Mouse (Mus musculus): ENCODE data around the gene Gm20538. TPM values are rescaled to one million over a fixed set of nuclear protein-coding genes. Genes with fewer than 3 reads are reported as not detected.

Gene Gm20538
- not detected in 2 replicates for polyA plus RNA-seq (2016; fragmentation: Nextera tagmentation; extraction: Ambion mirVana)

DNA sequence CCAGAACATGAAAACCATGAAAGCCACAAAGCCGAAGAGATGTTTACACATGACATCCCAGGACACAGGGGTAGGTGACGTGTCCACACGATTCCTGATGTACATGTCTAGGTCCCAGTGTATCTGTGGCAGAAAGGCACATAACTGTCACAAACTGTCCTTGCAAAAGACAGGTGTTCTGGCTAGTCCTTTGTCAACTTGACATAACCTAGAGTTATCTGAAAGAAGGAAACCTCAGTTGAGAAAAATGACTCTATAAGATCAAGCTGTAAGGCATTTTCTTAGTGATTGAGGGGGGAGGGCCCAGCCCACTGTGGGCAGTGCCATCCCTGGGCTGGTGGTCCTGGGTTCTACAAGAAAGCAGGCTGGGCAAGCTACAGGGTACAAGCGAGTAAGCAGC, at the start of gene Gm20538:
Gene Gm20538 (minus strand): TSS at position 101 of the 400 bp plus-strand sequence.
- DNase-seq (ENCODE audit: low spot score) = no peak
- Histone ChIP-seq H3K9me3 (replicated peaks) (no peaks in the 10 kb centered on the region), H3K27me3 (ENCODE audit: low read depth, poor library complexity, severe bottlenecking) (no peaks in the 10 kb centered on the region), H3K4me1 (peaks cover 15% of the 10 kb centered on the region), H3K4me3 (0 out of 2 replicates have a peak within 1 kb of the TSS, but pooled peaks have one; percentile 77), H3K36me3 (peaks cover 60% of the 10 kb centered on the region), H3K27ac (no peak within 1 kb of the TSS)
- whole genome bisulfite sequencing = 94% methylated on average over 4 of the region's 4 CpGs

GRCm38 (mm10) chr19:44594180-44594579, 41.5 kb upstream of the Gm20538 start:
- Histone ChIP-seq H3K36me3 (no peaks in the 10 kb centered on the region), H3K27me3 (ENCODE audit: low read depth, poor library complexity, severe bottlenecking) (peaks cover 28% of the 10 kb centered on the region), H3K27ac (no peak overlapping the region), H3K9me3 (replicated peaks) (no peaks in the 10 kb centered on the region), H3K4me1 (peaks cover 11% of the 10 kb centered on the region), H3K4me3 (no peak overlapping the region)
- WGBS = 96% methylated on average over 14 of the region's 14 CpGs
- DNase-seq (ENCODE audit: low spot score) = no peak

DNA sequence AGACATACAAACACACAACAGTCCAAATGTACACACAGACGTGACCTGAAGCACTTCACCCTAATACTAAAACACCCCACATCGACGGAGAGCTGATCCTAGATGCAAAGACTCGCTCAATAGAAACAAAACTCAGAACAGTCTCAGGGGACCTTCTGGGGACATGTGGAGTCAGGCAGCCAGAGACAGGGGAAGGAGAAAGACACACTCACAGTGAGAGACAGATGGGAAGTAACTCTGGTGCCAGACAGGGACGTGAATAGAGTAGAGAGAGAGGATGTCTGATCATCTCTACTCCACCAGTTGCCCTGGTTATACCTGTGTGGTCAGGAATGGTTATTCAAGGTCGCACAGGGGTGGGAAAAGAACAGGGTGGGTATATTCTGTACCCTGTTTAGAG, 39.0 kb upstream of the Gm20538 start:
- Histone ChIP-seq H3K9me3 (replicated peaks) (no peaks in the 10 kb centered on the region), H3K27me3 (ENCODE audit: low read depth, poor library complexity, severe bottlenecking) (peaks cover 41% of the 10 kb centered on the region), H3K36me3 (no peaks in the 10 kb centered on the region), H3K4me3 (no peak overlapping the region), H3K27ac (no peak overlapping the region), H3K4me1 (peaks cover 11% of the 10 kb centered on the region)
- 85% methylated on average over 6 of the region's 6 CpGs for WGBS
- DNase-seq (ENCODE audit: low spot score) = no peak

DNA sequence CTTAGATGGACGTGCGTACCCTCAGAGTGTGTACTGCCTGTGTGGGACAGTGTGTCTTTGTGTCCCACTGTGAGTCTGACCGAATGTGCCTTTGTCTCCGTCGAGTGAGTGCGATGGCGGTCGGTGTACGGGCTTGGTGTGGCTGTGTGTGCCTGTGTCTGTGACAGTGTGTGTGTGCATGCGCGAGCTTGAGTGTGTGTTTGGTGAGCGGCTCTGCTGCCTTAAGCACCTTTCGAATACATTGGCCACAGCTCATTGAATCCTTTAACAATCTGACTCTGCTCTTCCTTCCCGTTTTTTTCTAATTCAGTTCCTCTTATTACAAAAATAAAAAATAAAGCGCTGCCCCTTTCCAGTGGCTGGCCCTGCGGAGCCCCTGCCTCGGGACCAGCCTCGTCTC, 38.4 kb upstream of the Gm20538 start:
- Histone ChIP-seq H3K9me3 (replicated peaks) (no peaks in the 10 kb centered on the region), H3K36me3 (no peaks in the 10 kb centered on the region), H3K4me1 (peaks cover 11% of the 10 kb centered on the region), H3K27me3 (ENCODE audit: low read depth, poor library complexity, severe bottlenecking) (peaks cover 45% of the 10 kb centered on the region), H3K4me3 (no peak overlapping the region), H3K27ac (no peak overlapping the region)
- DNase-seq (ENCODE audit: low spot score) = no peak
- WGBS = 92% methylated on average over 18 of the region's 18 CpGs

- no peaks in the 10 kb centered on the region for H3K36me3 ChIP-seq
- H3K4me3 ChIP-seq = no peak overlapping the region
- no peak overlapping the region for H3K27ac ChIP-seq
- 37% methylated on average over 7 of the region's 7 CpGs for WGBS
- H3K27me3 ChIP-seq (ENCODE audit: low read depth, poor library complexity, severe bottlenecking) = peaks cover 56% of the 10 kb centered on the region
- peaks cover 11% of the 10 kb centered on the region for H3K4me1 ChIP-seq
- no peaks in the 10 kb centered on the region for H3K9me3 ChIP-seq (replicated peaks)
- DNase-seq (ENCODE audit: low spot score) = no peak
Observed at GRCm38 (mm10) chr19:44589591-44590223, 37.1 kb upstream of the Gm20538 start.

DNA sequence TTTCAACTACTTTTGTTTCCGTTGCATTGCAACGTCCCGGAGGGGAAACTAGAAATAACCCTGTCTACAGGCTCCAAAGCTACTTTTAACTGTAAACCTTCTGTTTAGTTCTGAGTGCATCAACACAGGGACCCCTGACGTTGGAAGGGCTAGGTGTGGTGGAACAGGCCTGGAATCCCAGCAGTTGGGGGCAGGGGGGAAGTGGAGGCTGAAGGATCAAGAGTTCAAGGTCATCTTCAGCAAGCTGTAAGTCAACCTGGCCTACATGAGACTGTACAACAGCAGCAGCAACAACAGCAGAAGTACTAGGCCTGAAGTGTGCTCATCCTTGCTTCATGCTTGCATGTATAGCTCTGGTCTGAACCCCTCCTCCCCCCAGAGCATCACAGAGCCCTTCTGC, 35.4 kb upstream of the Gm20538 start:
- no peak overlapping the region for H3K4me3 ChIP-seq
- no peak overlapping the region for H3K27ac ChIP-seq
- WGBS = 41% methylated on average over 4 of the region's 4 CpGs
- no peaks in the 10 kb centered on the region for H3K36me3 ChIP-seq
- peaks cover 11% of the 10 kb centered on the region for H3K4me1 ChIP-seq
- H3K27me3 ChIP-seq (ENCODE audit: low read depth, poor library complexity, severe bottlenecking) = peaks cover 73% of the 10 kb centered on the region
- H3K9me3 ChIP-seq (replicated peaks) = no peaks in the 10 kb centered on the region
- DNase-seq (ENCODE audit: low spot score) = no peak

GRCm38 (mm10) chr19:44582638-44583309, 30.1 kb upstream of the Gm20538 start:
- Histone ChIP-seq H3K27ac (no peak overlapping the region), H3K27me3 (ENCODE audit: low read depth, poor library complexity, severe bottlenecking) (peaks cover 47% of the 10 kb centered on the region), H3K36me3 (no peaks in the 10 kb centered on the region), H3K9me3 (replicated peaks) (no peaks in the 10 kb centered on the region), H3K4me3 (no peak overlapping the region), H3K4me1 (peaks cover 5% of the 10 kb centered on the region)
- 32% methylated on average over 9 of the region's 9 CpGs for WGBS
- peak; percentile 97 for DNase-seq (ENCODE audit: low spot score)

- Histone ChIP-seq H3K4me3 (no peak overlapping the region), H3K27ac (no peak overlapping the region), H3K36me3 (no peaks in the 10 kb centered on the region), H3K9me3 (replicated peaks) (no peaks in the 10 kb centered on the region), H3K27me3 (ENCODE audit: low read depth, poor library complexity, severe bottlenecking) (peaks cover 40% of the 10 kb centered on the region), H3K4me1 (0 out of 2 replicates have a peak, but pooled peaks cover 3% of the 10 kb centered on the region)
- WGBS = 85% methylated on average over 10 of the region's 10 CpGs
- no peak for DNase-seq (ENCODE audit: low spot score)
Observed at GRCm38 (mm10) chr19:44582103-44582502, 29.5 kb upstream of the Gm20538 start.

DNA sequence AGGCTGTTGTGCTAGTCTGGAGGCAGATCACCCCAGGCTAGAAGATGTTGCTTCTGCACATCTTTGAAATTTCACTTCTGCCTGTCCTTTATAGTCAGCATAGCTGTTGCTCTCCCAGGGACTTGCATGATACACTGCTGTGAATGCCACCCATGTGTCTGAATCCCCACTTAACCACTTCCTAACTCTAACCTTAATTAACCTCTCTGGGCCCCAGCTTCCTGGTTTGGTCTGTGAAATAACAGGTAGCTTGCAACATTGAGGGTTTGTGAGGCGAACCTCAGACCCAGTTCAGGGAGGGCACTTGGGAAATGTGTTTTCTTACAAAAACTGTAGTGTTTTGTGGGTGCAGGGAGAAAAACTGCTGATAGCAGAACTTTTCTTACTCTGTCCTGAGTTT, 25.4 kb upstream of the Gm20538 start:
- no peak overlapping the region for H3K27ac ChIP-seq
- H3K36me3 ChIP-seq = peaks cover 38% of the 10 kb centered on the region
- WGBS = 74% methylated on average over 1 of the region's 1 CpGs
- H3K4me3 ChIP-seq = no peak overlapping the region
- 0 out of 2 replicates have a peak, but pooled peaks cover 3% of the 10 kb centered on the region for H3K4me1 ChIP-seq
- no peaks in the 10 kb centered on the region for H3K27me3 ChIP-seq (ENCODE audit: low read depth, poor library complexity, severe bottlenecking)
- no peak for DNase-seq (ENCODE audit: low spot score)
- no peaks in the 10 kb centered on the region for H3K9me3 ChIP-seq (replicated peaks)

GRCm38 (mm10) chr19:44576275-44576674, 23.6 kb upstream of the Gm20538 start:
- WGBS = 75% methylated on average over 7 of the region's 7 CpGs
- H3K9me3 ChIP-seq (replicated peaks) = no peaks in the 10 kb centered on the region
- H3K4me3 ChIP-seq = no peak overlapping the region
- no peak for DNase-seq (ENCODE audit: low spot score)
- peaks cover 56% of the 10 kb centered on the region for H3K36me3 ChIP-seq
- H3K4me1 ChIP-seq = no peaks in the 10 kb centered on the region
- no peaks in the 10 kb centered on the region for H3K27me3 ChIP-seq (ENCODE audit: low read depth, poor library complexity, severe bottlenecking)
- no peak overlapping the region for H3K27ac ChIP-seq

DNA sequence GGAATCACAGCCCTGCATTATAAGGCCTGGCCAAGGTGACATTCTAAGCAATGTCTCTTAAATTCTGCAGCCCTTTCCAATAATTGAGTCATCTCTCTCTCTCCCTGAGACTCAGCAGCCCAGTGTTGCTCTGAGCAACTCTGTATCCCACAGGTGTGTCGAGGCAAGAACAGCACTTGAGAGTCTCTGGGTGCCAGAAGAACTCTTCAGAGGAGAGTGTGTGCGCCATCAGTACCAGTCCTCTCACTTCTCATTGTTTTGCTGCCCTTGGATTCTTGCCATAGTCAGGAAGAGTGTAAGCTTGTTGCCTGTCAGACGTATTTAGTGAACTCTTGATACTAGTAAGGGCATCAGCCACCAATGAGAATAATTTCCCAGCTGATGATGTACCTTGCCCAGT, 15.1 kb upstream of the Gm20538 start:
- H3K36me3 ChIP-seq = peaks cover 86% of the 10 kb centered on the region
- 94% methylated on average over 3 of the region's 3 CpGs for WGBS

DNA sequence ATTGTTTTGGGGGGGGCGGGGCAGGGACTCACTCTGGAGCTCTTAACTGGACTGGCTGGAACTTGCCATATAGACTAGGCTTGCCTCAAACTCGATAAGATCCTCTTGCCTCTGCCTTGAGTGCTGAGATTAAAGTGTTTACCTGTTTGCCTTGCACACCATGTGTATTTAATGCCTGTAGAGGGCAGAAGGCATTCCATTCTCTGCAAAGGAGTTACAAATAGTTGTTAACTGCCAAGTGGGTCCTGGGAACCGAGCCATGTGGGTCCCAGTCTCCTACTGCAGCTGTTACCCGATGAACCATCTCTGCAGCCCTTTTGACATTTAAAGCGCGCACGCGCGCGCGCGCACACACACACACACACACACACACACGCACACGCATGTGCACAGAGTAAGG, 11.4 kb upstream of the Gm20538 start:
- Histone ChIP-seq H3K4me3 (peak overlapping the region; percentile 72), H3K27ac (no peak overlapping the region), H3K27me3 (ENCODE audit: low read depth, poor library complexity, severe bottlenecking) (peaks cover 3% of the 10 kb centered on the region; the same call in 1 of the 2 replicates), H3K9me3 (replicated peaks) (no peaks in the 10 kb centered on the region), H3K36me3 (peaks cover 48% of the 10 kb centered on the region), H3K4me1 (peaks cover 27% of the 10 kb centered on the region)
- DNase-seq (ENCODE audit: low spot score) = no peak
- WGBS = 93% methylated on average over 14 of the region's 14 CpGs

More for the DNA sequence above, 15.1 kb upstream of the Gm20538 start:
- Histone ChIP-seq H3K4me3 (no peak overlapping the region), H3K9me3 (replicated peaks) (no peaks in the 10 kb centered on the region), H3K4me1 (peaks cover 27% of the 10 kb centered on the region), H3K27ac (no peak overlapping the region), H3K27me3 (ENCODE audit: low read depth, poor library complexity, severe bottlenecking) (no peaks in the 10 kb centered on the region)
- DNase-seq (ENCODE audit: low spot score) = no peak

DNA sequence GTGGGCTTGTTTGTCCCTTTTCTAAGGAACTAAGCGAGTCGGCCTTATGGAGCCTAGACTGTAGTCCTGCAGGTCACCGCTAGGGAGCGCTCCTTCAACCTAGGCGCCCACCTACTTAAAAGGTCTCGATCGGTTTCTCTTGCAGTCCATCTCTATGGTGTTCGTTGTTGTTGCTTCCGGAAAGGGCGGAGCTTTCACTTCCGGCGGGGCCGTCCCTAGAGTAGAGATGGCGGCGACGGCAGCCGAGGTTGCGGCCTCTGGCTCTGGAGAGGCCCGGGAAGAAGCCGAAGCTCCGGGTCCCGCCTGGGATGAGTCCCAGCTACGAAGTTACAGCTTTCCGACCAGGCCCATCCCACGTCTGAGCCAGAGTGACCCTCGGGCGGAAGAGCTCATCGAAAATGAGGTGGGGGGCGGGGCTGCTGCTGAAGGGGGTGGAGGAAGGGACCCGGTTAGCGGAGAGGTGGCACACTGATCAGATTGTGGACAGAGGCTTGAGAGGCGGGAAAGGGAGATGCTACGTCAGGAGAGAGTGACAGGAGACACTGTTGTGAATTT, 10.1 kb upstream of the Gm20538 start, which contains the start of gene Hif1an:
Gene Hif1an (plus strand): TSS at position 199 of the 555 bp plus-strand sequence.
- H3K27ac ChIP-seq = peak within 1 kb of the TSS; percentile 94
- H3K36me3 ChIP-seq = peaks cover 35% of the 10 kb centered on the region
- under 1% methylated on average over 33 of the region's 33 CpGs for WGBS
- peak; percentile 95 for DNase-seq (ENCODE audit: low spot score)
- H3K9me3 ChIP-seq (replicated peaks) = no peaks in the 10 kb centered on the region
- peaks cover 27% of the 10 kb centered on the region for H3K4me1 ChIP-seq
- peaks cover 7% of the 10 kb centered on the region; the same call in 1 of the 2 replicates for H3K27me3 ChIP-seq (ENCODE audit: low read depth, poor library complexity, severe bottlenecking)
- peak within 1 kb of the TSS; percentile 72 for H3K4me3 ChIP-seq
